Mouse (Mus musculus): ENCODE data around the gene Hus1b. TPM values are rescaled to one million over a fixed set of nuclear protein-coding genes. Genes with fewer than 3 reads are reported as not detected.

Hus1b gene
- total RNA-seq, 1 experiment from 2014 or later = 0.55 TPM

DNA sequence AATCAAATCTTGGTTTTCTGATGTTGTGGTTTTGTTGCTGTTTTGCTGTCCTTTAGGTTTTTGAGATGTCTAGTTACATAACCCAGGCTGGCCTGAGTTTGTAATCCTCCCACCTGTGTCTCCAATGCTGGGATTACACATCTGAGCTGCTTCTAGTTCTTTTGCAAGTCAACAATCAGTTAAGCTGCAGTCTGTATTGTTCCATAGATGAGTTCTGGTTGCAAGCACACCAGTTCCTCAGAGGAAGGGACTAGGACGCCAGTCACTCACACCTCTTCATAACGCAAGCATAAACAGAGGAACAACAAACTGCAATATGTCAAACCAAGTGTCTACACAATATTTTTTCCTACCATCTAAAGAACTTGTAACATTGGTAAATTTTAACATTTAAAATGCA is 4.5 kb upstream of the Hus1b start:
- no peak for ATAC-seq (replicated peaks; ENCODE audit: low read depth, poor library complexity, severe bottlenecking)

GRCm38 (mm10) chr13:30949181-30949580 is 1.6 kb upstream of the Hus1b start:
- ATAC-seq (replicated peaks; ENCODE audit: low read depth, poor library complexity, severe bottlenecking) = no peak

- peak; percentile 39; the same call in 1 of the 2 replicates for ATAC-seq (replicated peaks; ENCODE audit: low read depth, poor library complexity, severe bottlenecking)
Observed at GRCm38 (mm10) chr13:30947129-30947528, 430 bp downstream of the Hus1b start.

GRCm38 (mm10) chr13:30945788-30946187 is 1.8 kb downstream of the Hus1b start:
- ATAC-seq (replicated peaks; ENCODE audit: low read depth, poor library complexity, severe bottlenecking) = no peak

DNA sequence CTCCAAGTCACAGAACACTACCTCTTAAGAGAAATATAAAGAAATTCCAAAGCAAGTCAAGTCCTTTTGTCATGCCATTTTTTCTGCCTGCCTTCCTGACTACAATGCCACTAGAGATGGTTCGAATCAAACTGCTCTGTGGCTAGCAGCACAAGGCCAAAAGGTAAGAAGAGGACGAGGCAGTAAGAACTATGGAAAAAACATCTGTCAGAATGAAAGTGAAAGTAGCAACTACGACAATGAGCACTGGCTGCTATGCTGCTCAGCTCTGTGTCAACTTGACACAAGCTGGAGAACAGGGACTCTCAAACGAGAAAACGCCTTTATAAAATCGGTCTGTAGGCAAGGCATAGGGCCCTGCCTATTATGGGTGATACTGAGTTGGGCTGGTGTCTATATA is 14.6 kb downstream of the Hus1b start:
- 0 out of 2 replicates have a peak, but pooled peaks have one; percentile 39 for ATAC-seq (replicated peaks; ENCODE audit: low read depth, poor library complexity, severe bottlenecking)

- ATAC-seq (replicated peaks; ENCODE audit: low read depth, poor library complexity, severe bottlenecking) = 0 out of 2 replicates have a peak, but pooled peaks have one; percentile 50
Observed at GRCm38 (mm10) chr13:30931613-30932012, 15.9 kb downstream of the Hus1b start.

- ATAC-seq (replicated peaks; ENCODE audit: low read depth, poor library complexity, severe bottlenecking) = no peak
Observed at GRCm38 (mm10) chr13:30929119-30929518, 18.4 kb downstream of the Hus1b start.

DNA sequence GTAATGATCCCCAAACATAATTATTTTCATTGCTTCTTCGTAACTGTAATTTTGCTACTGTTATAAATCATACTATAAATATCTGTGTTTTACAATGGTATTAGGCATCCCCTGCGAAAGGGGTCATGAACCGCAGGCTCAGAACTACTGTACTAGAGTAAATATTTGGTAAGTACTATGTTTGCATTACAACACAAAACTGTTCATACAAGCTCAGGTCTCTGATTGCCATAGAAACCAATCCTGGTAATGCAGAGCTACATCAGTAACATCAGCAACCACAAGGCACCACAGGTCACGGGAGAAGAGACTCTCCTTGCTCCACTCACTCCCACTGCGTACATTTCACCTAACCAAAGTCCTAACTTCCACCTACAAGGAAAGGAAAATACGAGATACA is 23.3 kb downstream of the Hus1b start:
- ATAC-seq (replicated peaks; ENCODE audit: low read depth, poor library complexity, severe bottlenecking) = no peak

DNA sequence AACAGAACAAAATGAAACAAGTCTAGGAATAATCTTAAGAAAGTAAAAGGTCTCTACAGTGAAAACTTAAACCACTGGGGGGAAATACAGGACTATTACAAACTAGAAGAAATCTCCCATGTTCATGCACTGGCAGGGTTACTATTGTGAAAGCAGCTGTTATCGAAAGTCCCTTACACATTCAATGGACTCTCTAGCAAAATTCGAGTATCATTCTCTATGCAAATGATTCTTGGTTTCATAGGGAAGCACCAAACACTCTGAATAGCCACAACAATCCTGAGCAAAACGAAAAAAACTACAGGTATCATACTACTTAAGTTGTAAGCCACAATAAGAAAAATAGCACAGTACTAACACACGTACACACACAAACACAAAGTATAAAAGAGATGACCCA is 25.6 kb downstream of the Hus1b start:
- ATAC-seq (replicated peaks; ENCODE audit: low read depth, poor library complexity, severe bottlenecking) = no peak

- no peak for ATAC-seq (replicated peaks; ENCODE audit: low read depth, poor library complexity, severe bottlenecking)
Observed at GRCm38 (mm10) chr13:30913757-30914156, 33.8 kb downstream of the Hus1b start.

DNA sequence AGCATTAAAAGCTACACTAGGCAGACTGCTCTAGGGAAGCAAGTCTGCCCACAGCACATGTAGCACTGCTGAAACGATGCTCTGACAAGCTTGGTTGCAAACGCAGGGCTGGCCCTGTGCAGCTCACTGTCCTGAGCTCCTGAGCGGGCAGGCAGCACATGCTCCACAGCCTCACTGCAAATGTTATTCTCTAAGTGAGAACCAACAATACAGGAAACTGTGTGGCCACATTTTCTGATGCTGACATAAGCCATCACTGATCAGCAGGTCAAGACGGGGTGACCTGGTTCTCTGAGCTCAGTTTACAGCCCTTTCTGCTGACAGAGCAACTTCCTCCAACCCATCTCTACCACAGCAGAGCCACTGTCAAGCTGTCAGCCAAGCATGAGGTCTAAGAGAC is 34.5 kb downstream of the Hus1b start:
- ATAC-seq (replicated peaks; ENCODE audit: low read depth, poor library complexity, severe bottlenecking) = peak; percentile 42; the same call in 1 of the 2 replicates

DNA sequence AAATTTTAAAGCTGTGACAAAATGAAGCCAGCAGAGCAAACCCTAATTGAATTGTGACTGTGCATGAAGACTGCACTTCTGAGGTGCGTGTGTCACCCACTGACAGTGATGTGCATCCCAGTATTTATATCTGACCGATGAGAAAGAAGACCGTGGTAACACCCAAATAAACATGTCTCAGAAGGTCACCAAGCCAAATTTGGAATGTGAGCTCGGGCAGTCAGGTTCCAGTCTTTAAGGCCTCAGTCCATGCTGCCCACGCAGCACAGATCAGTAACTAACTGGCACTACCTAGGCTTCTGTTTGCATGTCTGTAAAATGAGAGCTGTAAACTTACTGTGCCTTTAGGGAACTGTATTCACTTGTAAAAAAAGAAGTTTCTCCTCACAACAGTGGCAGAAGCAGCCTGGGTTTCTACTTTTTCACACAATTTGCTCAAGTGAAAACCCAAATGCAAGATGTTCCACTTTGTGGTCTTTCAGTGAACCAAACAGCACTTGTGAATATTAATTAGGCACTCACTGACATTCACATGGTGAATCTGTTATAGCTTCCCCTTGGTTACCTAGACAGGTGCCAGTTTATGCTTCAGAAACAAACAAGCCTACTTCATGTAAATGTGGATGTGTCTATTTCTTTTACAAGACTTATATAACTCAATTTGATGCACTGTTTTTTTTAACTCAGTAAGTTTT is 35.5 kb downstream of the Hus1b start:
- ATAC-seq (replicated peaks; ENCODE audit: low read depth, poor library complexity, severe bottlenecking) = no peak

GRCm38 (mm10) chr13:30910889-30911288 is 36.7 kb downstream of the Hus1b start:
- ATAC-seq (replicated peaks; ENCODE audit: low read depth, poor library complexity, severe bottlenecking) = no peak

DNA sequence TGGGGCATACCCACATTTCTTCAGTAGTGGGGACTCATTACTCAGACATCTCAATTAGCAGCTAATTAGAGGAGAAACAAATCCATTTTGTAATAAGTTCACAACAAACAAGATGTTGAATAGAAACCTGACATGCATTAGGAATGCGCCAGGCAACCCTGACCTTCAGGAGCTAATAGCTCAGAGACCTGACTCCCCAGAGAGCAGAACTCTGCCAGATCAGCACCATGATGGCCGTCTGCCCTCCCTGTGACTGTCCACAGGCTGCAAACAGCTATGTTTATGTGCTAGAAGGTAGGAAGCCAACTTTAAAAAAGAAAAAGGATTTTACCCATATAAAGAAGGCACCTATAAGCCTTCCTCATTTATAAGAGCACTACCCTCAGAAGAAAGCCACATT is 45.3 kb downstream of the Hus1b start:
- no peak for ATAC-seq (replicated peaks; ENCODE audit: low read depth, poor library complexity, severe bottlenecking)

- peak; percentile 78 for ATAC-seq (replicated peaks; ENCODE audit: low read depth, poor library complexity, severe bottlenecking)
Observed at GRCm38 (mm10) chr13:30901387-30902041, 46.0 kb downstream of the Hus1b start.

Other genes with a start within 250 kb of the Hus1b start
- 0.50 and 7.2 TPM in 2 replicates for gene Irf4, start 198.5 kb downstream of the Hus1b start, total RNA-seq (2017)
- 50.5 and 56.9 TPM in 2 replicates for gene Exoc2, start 26.3 kb upstream of the Hus1b start, total RNA-seq (2017)
- gene Gm5447, start 26.4 kb upstream of the Hus1b start, total RNA-seq (2017) = not detected in 2 replicates